Mouse (Mus musculus) spleen, adult 2 months (tissue): ENCODE measurements around the gene Aqp7.

Source experiments
- CTCF ChIP-seq: fragments of 200-500 bp; IDR thresholded peaks from 2 replicates; pipeline ENCODE4 v1.5.1; 2011; ENCODE audit warnings: mild to moderate bottlenecking, inconsistent platforms; ENCODE audit not compliant: insufficient read depth, insufficient read length, insufficient replicate concordance; ENCODE audit errors: extremely low read depth
- POLR2A ChIP-seq: fragments of 200-500 bp; IDR thresholded peaks from 2 replicates; pipeline ENCODE4 v1.6.1; 2011; ENCODE audit warnings: low read depth, low read length, inconsistent platforms

DNA sequence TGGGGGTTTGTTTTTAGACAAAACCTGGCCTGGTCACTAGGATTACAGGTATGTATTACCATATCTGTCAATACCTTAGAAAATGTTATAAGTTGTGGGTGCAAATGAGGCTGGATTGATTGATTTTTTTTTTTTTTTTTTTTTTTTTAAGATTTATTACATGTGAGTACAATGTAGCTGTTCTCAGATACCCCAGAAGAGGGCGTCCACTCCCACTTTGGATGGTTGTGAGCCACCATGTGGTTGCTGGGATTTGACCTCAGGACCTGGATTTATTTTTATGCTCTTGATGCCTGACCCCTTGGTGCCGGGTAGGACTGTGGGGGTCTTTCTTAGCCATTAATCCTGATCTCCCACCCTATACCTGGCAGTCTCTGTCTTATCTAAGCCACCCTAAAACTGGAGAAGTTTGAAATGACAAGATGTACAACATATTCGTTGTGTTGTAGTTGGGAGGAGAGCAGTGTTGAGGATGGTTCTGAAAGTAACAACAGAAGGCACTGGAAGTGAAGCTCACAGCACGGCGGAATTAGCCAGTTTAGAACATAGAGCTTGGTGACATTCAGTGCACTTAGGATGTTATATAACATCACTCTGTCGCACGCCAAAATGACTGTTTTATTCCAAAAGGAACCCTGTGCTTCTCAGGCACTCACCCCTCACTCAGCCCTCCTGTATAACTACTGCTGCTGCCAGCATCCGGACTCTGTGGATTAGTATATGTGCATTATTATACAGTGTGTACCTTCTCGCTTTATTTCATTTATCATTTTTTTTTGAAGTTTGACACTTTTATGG, 46.9 kb downstream of the Aqp7 start:
- no peak for TF ChIP-seq CTCF
- no peak for TF ChIP-seq POLR2A
